24 mouse cellular contexts compared by ENCODE assay signal in the genomic region with DNA sequence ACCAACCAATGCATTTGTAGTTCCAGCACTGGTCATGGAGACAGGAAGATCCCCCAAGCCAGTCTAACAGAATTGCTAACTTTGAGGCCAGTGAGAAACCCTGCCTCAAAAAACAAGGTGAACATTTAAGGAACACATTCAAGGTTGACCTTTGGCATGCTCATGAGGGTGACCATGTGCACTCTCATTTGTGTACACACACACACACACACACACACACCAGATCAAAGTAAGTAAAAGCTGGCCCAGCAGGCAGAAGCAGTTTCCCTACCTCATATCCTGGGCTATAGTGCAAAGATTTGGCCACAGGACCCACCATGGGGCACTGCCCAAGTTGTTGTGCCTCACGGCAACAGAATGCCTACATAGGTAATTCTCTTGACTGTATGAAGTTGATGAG.
DNase-seq lines count a peak whose midpoint lies in the region; ATAC-seq and TF ChIP-seq lines count a peak whose summit lies in the region.
"Had no signal": no experiment of that assay in that cellular context is flagged by ENCODE, and none has a peak within 500 bp of the region (broad histone marks: within the 10 kb centered on the region; RNA-seq: fewer than 3 reads in every experiment).

No protein-coding gene starts in this region.

- DNase-seq in liver, adult 2 months (ENCODE audit: extremely low read depth, low read depth, low spot score), result peak; percentile 36
- no peak for DNase-seq in liver
- DNase-seq in kidney, adult 8-10 months, result peak; percentile 34 to 43
- no peak for DNase-seq in kidney, postnatal 0 days (ENCODE audit: low spot score)
- peak; percentile 16 to 34 for DNase-seq in kidney, postnatal 4 days
- no peak for DNase-seq in lung, postnatal 14 days
- no peak for DNase-seq in frontal cortex, postnatal 36 days (ENCODE audit: low spot score in 2 of 2)
- DNase-seq: adrenal gland, adult 8-10 months; cerebellum, adult 2 months; cerebellum, postnatal 14 days; gastrocnemius, postnatal 25 days; heart, adult 2 months; right cerebral cortex, adult 18-20 months; thymus, postnatal 4 days had no signal

- no peak overlapping the region for H3K27ac ChIP-seq in liver, adult 2 months (replicated peaks; ENCODE audit: insufficient read depth, low read depth, low read length)
- peak overlapping the region; percentile 64 for H3K27ac ChIP-seq in kidney, postnatal 0 days
- H3K27ac ChIP-seq: forebrain, embryonic 13.5 days; heart, adult 2 months; hindbrain, embryonic 15.5 days; lung, embryonic 15.5 days; macrophage; neural tube, embryonic 12.5 days had no signal

- no peaks in the 10 kb centered on the region for H3K4me1 ChIP-seq in liver, adult 2 months (ENCODE audit: control insufficient read depth, insufficient read depth, low read length)
- peaks cover 4% of the 10 kb centered on the region; the same call in 1 of the 2 replicates for H3K4me1 ChIP-seq in kidney, postnatal 0 days (replicated peaks; ENCODE audit: insufficient read depth, low read length)
- H3K4me1 ChIP-seq: heart, embryonic 12.5 days; lung, embryonic 15.5 days; neural tube, embryonic 12.5 days had no signal

- H3K79me2 ChIP-seq in liver, adult 2 months (ENCODE audit: control insufficient read depth, insufficient read depth, low read length), result no peaks in the 10 kb centered on the region

- H3K27me3 ChIP-seq in liver, adult 2 months (ENCODE audit: control insufficient read depth, insufficient read depth, low read length), result no peaks in the 10 kb centered on the region
- no peaks in the 10 kb centered on the region for H3K27me3 ChIP-seq in kidney, postnatal 0 days (ENCODE audit: insufficient read depth, low read length)
- H3K27me3 ChIP-seq: lung, embryonic 15.5 days; neural tube, embryonic 12.5 days had no signal

- H3K4me2 ChIP-seq in kidney, postnatal 0 days (ENCODE audit: low read length), result no peak overlapping the region
- H3K4me2 ChIP-seq: forebrain, embryonic 13.5 days; heart, embryonic 12.5 days; hindbrain, embryonic 15.5 days; liver, embryonic 11.5 days; lung, embryonic 15.5 days; neural tube, embryonic 12.5 days had no signal

- no peak for TF ChIP-seq CTCF in liver, adult 2 months (IDR thresholded peaks at IDR 0.05; ENCODE audit: low read depth, low read length)
- no peak for TF ChIP-seq CTCF in kidney, postnatal 0 days (IDR thresholded peaks at IDR 0.05; ENCODE audit: low read depth)

- H3K36me3 ChIP-seq in liver, adult 2 months (ENCODE audit: control insufficient read depth, insufficient read depth, low read length), result no peaks in the 10 kb centered on the region
- no peaks in the 10 kb centered on the region for H3K36me3 ChIP-seq in kidney, postnatal 0 days (ENCODE audit: insufficient read depth, low read length)
- H3K36me3 ChIP-seq: G1E; heart, embryonic 12.5 days; hindbrain, embryonic 15.5 days; lung, embryonic 15.5 days; neural tube, embryonic 12.5 days had no signal

- ATAC-seq in kidney, postnatal 0 days (replicated peaks; ENCODE audit: low FRiP score, low read depth), result 0 out of 2 replicates have a peak, but pooled peaks have one; percentile 23
- ATAC-seq: forebrain, embryonic 13.5 days; inflammation-experienced regulatory T-cells, adult 6 months had no signal

- TF ChIP-seq POLR2A in liver, adult 2 months (IDR thresholded peaks at IDR 0.05; ENCODE audit: extremely low read depth, insufficient read depth, low read length), result no peak

- no peak overlapping the region for H3K4me3 ChIP-seq in liver, adult 2 months (ENCODE audit: insufficient read depth, low read depth, low read length)
- no peak overlapping the region for H3K4me3 ChIP-seq in kidney, postnatal 0 days (replicated peaks; ENCODE audit: low read depth, low read length)
- H3K4me3 ChIP-seq: forebrain, embryonic 13.5 days; heart, adult 2 months; heart, embryonic 12.5 days; hindbrain, embryonic 15.5 days; lung, embryonic 15.5 days; myocyte; neural tube, embryonic 12.5 days had no signal

- WGBS in liver, adult 2 months, result 87% methylated on average over 1 of the region's 1 CpGs
- 75% methylated on average over 1 of the region's 1 CpGs for WGBS in kidney, postnatal 0 days

- no peak overlapping the region for H3K9ac ChIP-seq in liver, adult 2 months (ENCODE audit: low read depth, low read length)
- no peak overlapping the region for H3K9ac ChIP-seq in kidney, postnatal 0 days (ENCODE audit: low read depth, low read length)
- H3K9ac ChIP-seq: forebrain, embryonic 13.5 days; heart, embryonic 12.5 days; hindbrain, embryonic 15.5 days; lung, embryonic 15.5 days; neural tube, embryonic 12.5 days had no signal

- no peaks in the 10 kb centered on the region for H3K9me3 ChIP-seq in kidney, postnatal 0 days (replicated peaks; ENCODE audit: low read length)
- H3K9me3 ChIP-seq: forebrain, embryonic 13.5 days; G1E; heart, embryonic 12.5 days; hindbrain, embryonic 15.5 days; lung, embryonic 15.5 days; neural tube, embryonic 12.5 days had no signal

Comparison
In these comparisons a context has a peak if more than half of its experiments do, and no peak if none do; other contexts are left out.
1. DNase-seq: peak in liver, adult 2 months (single experiment), kidney, adult 8-10 months (2 of 2) and kidney, postnatal 4 days (2 of 2); none in liver (single experiment), kidney, postnatal 0 days (single experiment), lung, postnatal 14 days (single experiment) and frontal cortex, postnatal 36 days (0 of 2).